In genomic region chr11:32456356-32456755, GRCm38 (mm10) we compare ENCODE assay signal across 9 mouse cellular contexts. TPM values are rescaled to one million over a fixed set of nuclear protein-coding genes. Genes with fewer than 3 reads are reported as not detected.
DNase-seq lines count a peak whose midpoint lies in the region; ATAC-seq lines count a peak whose summit lies in the region.
"Had no signal": no experiment of that assay in that cellular context is flagged by ENCODE, and none has a peak within 500 bp of the region (broad histone marks: within the 10 kb centered on the region; RNA-seq: fewer than 3 reads in every experiment).

No protein-coding gene starts in this region.

- peaks cover 2% of the 10 kb centered on the region for H3K27me3 ChIP-seq in heart, embryonic 13.5 days (replicated peaks)
- no peaks in the 10 kb centered on the region for H3K27me3 ChIP-seq in hindbrain, embryonic 10.5 days (ENCODE audit: insufficient read depth, poor library complexity, severe bottlenecking)
- H3K27me3 ChIP-seq in midbrain, embryonic 13.5 days = peaks cover 3% of the 10 kb centered on the region; the same call in 1 of the 2 replicates
- H3K27me3 ChIP-seq: Patski had no signal

- 9% methylated on average over 6 of the region's 6 CpGs for WGBS in heart, embryonic 13.5 days
- WGBS in hindbrain, embryonic 10.5 days = 14% methylated on average over 6 of the region's 6 CpGs
- 8% methylated on average over 6 of the region's 6 CpGs for WGBS in midbrain, embryonic 13.5 days

- peak overlapping the region; percentile 96 for H3K27ac ChIP-seq in heart, embryonic 13.5 days (replicated peaks)
- peak overlapping the region; percentile 99 for H3K27ac ChIP-seq in hindbrain, embryonic 10.5 days
- H3K27ac ChIP-seq in midbrain, embryonic 13.5 days = no peak overlapping the region

- H3K9ac ChIP-seq in heart, embryonic 13.5 days = peak overlapping the region; percentile 92
- peak overlapping the region; percentile 97 for H3K9ac ChIP-seq in midbrain, embryonic 13.5 days (replicated peaks)

- no peaks in the 10 kb centered on the region for H3K9me3 ChIP-seq in heart, embryonic 13.5 days
- H3K9me3 ChIP-seq in hindbrain, embryonic 10.5 days = no peaks in the 10 kb centered on the region
- H3K9me3 ChIP-seq in midbrain, embryonic 13.5 days = no peaks in the 10 kb centered on the region

- H3K4me2 ChIP-seq in heart, embryonic 13.5 days = peak overlapping the region; percentile 89
- H3K4me2 ChIP-seq in midbrain, embryonic 13.5 days (replicated peaks) = peak overlapping the region; percentile 83

- H3K36me3 ChIP-seq in heart, embryonic 13.5 days = no peaks in the 10 kb centered on the region
- 0 out of 2 replicates have a peak, but pooled peaks cover 2% of the 10 kb centered on the region for H3K36me3 ChIP-seq in hindbrain, embryonic 10.5 days
- no peaks in the 10 kb centered on the region for H3K36me3 ChIP-seq in midbrain, embryonic 13.5 days

- H3K4me3 ChIP-seq in heart, embryonic 13.5 days = peak overlapping the region; percentile 93
- peak overlapping the region; percentile 95 for H3K4me3 ChIP-seq in hindbrain, embryonic 10.5 days
- peak overlapping the region; percentile 91 for H3K4me3 ChIP-seq in midbrain, embryonic 13.5 days (replicated peaks)

- peaks cover 28% of the 10 kb centered on the region for H3K4me1 ChIP-seq in heart, embryonic 13.5 days
- peaks cover 31% of the 10 kb centered on the region for H3K4me1 ChIP-seq in hindbrain, embryonic 10.5 days (replicated peaks)
- peaks cover 25% of the 10 kb centered on the region for H3K4me1 ChIP-seq in midbrain, embryonic 13.5 days (replicated peaks)

- DNase-seq in heart, adult 8-10 months (ENCODE audit: low spot score) = no peak
- peak; percentile 11 for DNase-seq in R1 (ENCODE audit: low read depth, low spot score)
- no peak for DNase-seq in hindbrain, embryonic 10.5 days (ENCODE audit: low spot score)
- no peak for DNase-seq in spleen, postnatal 4 days (ENCODE audit: low spot score in 2 of 2)
- DNase-seq in layer of hippocampus, postnatal 36 days = no peak

- ATAC-seq in heart, embryonic 13.5 days (ENCODE audit: extremely low read depth, insufficient number of reproducible peaks, low FRiP score, low TSS enrichment) = no peak
- no peak for ATAC-seq in midbrain, embryonic 13.5 days
- ATAC-seq in cerebellum, adult (ENCODE audit: insufficient number of reproducible peaks, low FRiP score, low TSS enrichment) = no peak

RNA-seq across cellular contexts. Expression of gene Ubtd2, which starts 1.2 kb away (rescaled TPM):
- 26.5 and 26.8 TPM in 2 replicates for polyA plus RNA-seq in heart, embryonic 13.5 days (2015; fragmentation: Nextera tagmentation; extraction: Ambion mirVana)
- 1 to 10 TPM; 3.0 to 4.4 (median 3.7) TPM for total RNA-seq in heart, adult 8-10 months (2022)
- polyA plus RNA-seq in hindbrain, embryonic 10.5 days (2016; fragmentation: Nextera tagmentation; extraction: Ambion mirVana) = 55.6 and 66.4 TPM in 2 replicates
- 55.0 and 55.2 TPM in 2 replicates for polyA plus RNA-seq in midbrain, embryonic 13.5 days (2015; fragmentation: Nextera tagmentation; extraction: Ambion mirVana)
- total RNA-seq in layer of hippocampus, postnatal 36 days (2021) = 10 to 100 TPM; 34.7 to 34.9 TPM
